Mouse (Mus musculus) megakaryocyte, embryonic 14.5 days (primary cell): ENCODE results near the gene Slc16a11.

Experiments used
- FLI1 ChIP-seq: IDR thresholded peaks from 2 replicates; pipeline ENCODE4 v1.6.1; 2012; ENCODE audit warnings: low read length, inconsistent platforms, mixed read lengths
- GATA1 ChIP-seq: IDR thresholded peaks from 3 replicates; pipeline ENCODE4 v1.6.1; 2012; ENCODE audit warnings: mixed read lengths, low read length, inconsistent platforms, borderline replicate concordance

- TF ChIP-seq GATA1: no peak
- no peak for TF ChIP-seq FLI1
These were observed 21.9 kb downstream of the Slc16a11 start for GRCm38 (mm10) chr11:70234497-70234896.
